In the genomic region with DNA sequence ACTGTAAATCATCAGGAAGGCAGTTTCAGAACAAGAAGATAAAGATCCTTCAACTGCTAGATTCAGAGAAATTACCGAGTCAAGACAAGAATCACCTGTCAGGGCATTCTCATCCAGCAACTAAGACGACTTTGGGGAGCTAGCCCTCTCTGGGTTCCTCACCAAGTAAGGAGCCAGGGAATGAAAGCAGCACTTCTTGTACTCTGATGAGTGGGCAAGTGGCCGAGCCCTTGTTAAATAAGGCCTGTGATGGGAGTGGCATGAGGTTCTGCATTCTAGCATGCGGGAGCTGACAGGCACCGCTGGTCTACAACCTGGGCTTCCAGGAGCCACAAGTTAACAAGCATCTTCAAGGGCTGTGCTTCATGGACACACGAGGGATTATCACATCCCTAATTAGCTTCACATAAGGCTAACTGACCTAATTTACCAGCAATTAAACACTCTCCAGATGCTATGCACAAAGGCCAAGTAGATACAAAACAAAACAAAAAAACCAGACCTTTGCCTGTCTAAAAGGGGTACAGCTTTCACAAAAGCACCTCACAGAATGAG, we compare ENCODE assay signal across 20 mouse cellular contexts. TPM values are rescaled to one million over a fixed set of nuclear protein-coding genes. Genes with fewer than 3 reads are reported as not detected.
A peak's percentile ranks its signal among the peaks of the same experiment; 100 is the strongest.
DNase-seq lines count a peak whose midpoint lies in the region; ATAC-seq and TF ChIP-seq lines count a peak whose summit lies in the region.
"Had no signal": no experiment of that assay in that cellular context is flagged by ENCODE, and none has a peak within 500 bp of the region (broad histone marks: within the 10 kb centered on the region; RNA-seq: fewer than 3 reads in every experiment).

No protein-coding gene starts in this region.

- no peaks in the 10 kb centered on the region for H3K27me3 ChIP-seq in lung, postnatal 0 days (replicated peaks; ENCODE audit: insufficient read depth, low read length)
- H3K27me3 ChIP-seq in forebrain, embryonic 12.5 days: no peaks in the 10 kb centered on the region
- H3K27me3 ChIP-seq: CH12.LX; heart, embryonic 15.5 days; midbrain, embryonic 12.5 days had no signal

- WGBS in lung, postnatal 0 days: 46% methylated on average over 6 of the region's 6 CpGs
- WGBS in forebrain, embryonic 12.5 days: 44% methylated on average over 6 of the region's 6 CpGs

- H3K4me2 ChIP-seq in lung, postnatal 0 days (replicated peaks; ENCODE audit: low read depth, low read length): no peak overlapping the region
- H3K4me2 ChIP-seq in forebrain, embryonic 12.5 days: no peak overlapping the region
- H3K4me2 ChIP-seq: heart, embryonic 15.5 days; midbrain, embryonic 12.5 days had no signal

- no peak for TF ChIP-seq CTCF in lung, postnatal 0 days (IDR thresholded peaks at IDR 0.05)

- H3K36me3 ChIP-seq in lung, postnatal 0 days (ENCODE audit: insufficient read depth, low read length): no peaks in the 10 kb centered on the region
- peaks cover 6% of the 10 kb centered on the region; the same call in 1 of the 2 replicates for H3K36me3 ChIP-seq in forebrain, embryonic 12.5 days (replicated peaks)
- H3K36me3 ChIP-seq: midbrain, embryonic 12.5 days had no signal

- peaks cover 22% of the 10 kb centered on the region; the same call in 1 of the 2 replicates for H3K4me1 ChIP-seq in lung, postnatal 0 days (ENCODE audit: insufficient read depth, low read depth, low read length)
- peaks cover 87% of the 10 kb centered on the region for H3K4me1 ChIP-seq in forebrain, embryonic 12.5 days

- no peak overlapping the region for H3K9ac ChIP-seq in lung, postnatal 0 days (replicated peaks; ENCODE audit: low read depth)
- no peak overlapping the region for H3K9ac ChIP-seq in forebrain, embryonic 12.5 days
- H3K9ac ChIP-seq: heart, embryonic 15.5 days; midbrain, embryonic 12.5 days had no signal

- no peaks in the 10 kb centered on the region for H3K9me3 ChIP-seq in lung, postnatal 0 days (ENCODE audit: low read length)
- no peaks in the 10 kb centered on the region for H3K9me3 ChIP-seq in forebrain, embryonic 12.5 days
- H3K9me3 ChIP-seq: embryonic facial prominence, embryonic 10.5 days; G1E; heart, embryonic 15.5 days; hindbrain, embryonic 10.5 days; midbrain, embryonic 12.5 days had no signal

- no peak overlapping the region for H3K4me3 ChIP-seq in lung, postnatal 0 days (ENCODE audit: low read depth, low read length)
- no peak overlapping the region for H3K4me3 ChIP-seq in forebrain, embryonic 12.5 days (replicated peaks)
- H3K4me3 ChIP-seq: embryonic facial prominence, embryonic 10.5 days; heart, embryonic 15.5 days; hindbrain, embryonic 10.5 days; midbrain, embryonic 12.5 days had no signal

- peak; percentile 56 to 63 for DNase-seq in heart, adult 18-20 months
- no peak for DNase-seq in heart, postnatal 4 days
- peak; percentile 73 for DNase-seq in retina, postnatal 1 day
- DNase-seq in retina, embryonic 14.5 days (ENCODE audit: low spot score): no peak
- DNase-seq in lung, postnatal 0 days (ENCODE audit: low spot score): peak; percentile 79
- DNase-seq: adrenal gland, adult 2 months; B cell, adult 2 months; cerebellum, adult 11-12 months; cerebellum, postnatal 10 days; thymus, postnatal 14 days had no signal

- H3K27ac ChIP-seq in lung, postnatal 0 days (ENCODE audit: low read length): no peak overlapping the region; the same call in 1 of the 2 replicates
- no peak overlapping the region for H3K27ac ChIP-seq in forebrain, embryonic 12.5 days
- H3K27ac ChIP-seq: embryonic facial prominence, embryonic 10.5 days; heart, embryonic 15.5 days; hindbrain, embryonic 10.5 days; hindbrain, postnatal 0 days; midbrain, embryonic 12.5 days had no signal

- no peak for TF ChIP-seq EP300 in lung, postnatal 0 days (IDR thresholded peaks at IDR 0.05)

- peak; percentile 64 for ATAC-seq in lung, postnatal 0 days
- ATAC-seq in forebrain, embryonic 12.5 days (ENCODE audit: low FRiP score): no peak
- no peak for ATAC-seq in megakaryocyte-erythroid progenitor cell, adult 5-6 weeks (replicated peaks; ENCODE audit: low FRiP score, low TSS enrichment, poor library complexity, severe bottlenecking)
- ATAC-seq: hindbrain, postnatal 0 days; intestine, embryonic 16.5 days had no signal

RNA-seq across cellular contexts. Expression of a gene that starts 47.2 kb away (rescaled TPM):
- 10 to 100 TPM; 29.8 to 30.9 TPM for total RNA-seq in heart, adult 18-20 months (2021)
- total RNA-seq in heart, postnatal 4 days (2021): 10 to 100 TPM; 25.0 to 26.9 TPM
- polyA plus RNA-seq in lung, postnatal 0 days (2015; fragmentation: Nextera tagmentation; extraction: Ambion mirVana): 8.1 and 9.2 TPM in 2 replicates
- polyA plus RNA-seq in forebrain, embryonic 12.5 days (2016; fragmentation: Nextera tagmentation; extraction: Ambion mirVana): 16.6 and 17.7 TPM in 2 replicates
- 4.1 and 29.0 TPM in 2 replicates for total RNA-seq in megakaryocyte-erythroid progenitor cell, adult 5-6 weeks (2014; fragmentation: Nextera tagmentation)
- total RNA-seq in megakaryocyte-erythroid progenitor cell, adult 5-6 weeks (2017): 2.7 and 3.5 TPM in 2 replicates
- total RNA-seq: CH12.LX had no signal

Comparison
In these comparisons a context has a peak if more than half of its experiments do, and no peak if none do; other contexts are left out.
1. DNase-seq: peak in heart, adult 18-20 months (2 of 2), retina, postnatal 1 day (single experiment) and lung, postnatal 0 days (single experiment); none in heart, postnatal 4 days (single experiment) and retina, embryonic 14.5 days (single experiment).